Mouse (Mus musculus) lung, postnatal 0 days (tissue): ENCODE data around the gene Mroh8.

Experiments used
- CTCF ChIP-seq: IDR thresholded peaks from 2 replicates; pipeline ENCODE4 v1.5.1; 2016; ENCODE audit warnings: antibody characterized with exemption, mild to moderate bottlenecking
- EP300 ChIP-seq: IDR thresholded peaks from 2 replicates; pipeline ENCODE4 v1.6.1; 2016; ENCODE audit warnings: antibody characterized with exemption, mild to moderate bottlenecking, control low read depth

DNA sequence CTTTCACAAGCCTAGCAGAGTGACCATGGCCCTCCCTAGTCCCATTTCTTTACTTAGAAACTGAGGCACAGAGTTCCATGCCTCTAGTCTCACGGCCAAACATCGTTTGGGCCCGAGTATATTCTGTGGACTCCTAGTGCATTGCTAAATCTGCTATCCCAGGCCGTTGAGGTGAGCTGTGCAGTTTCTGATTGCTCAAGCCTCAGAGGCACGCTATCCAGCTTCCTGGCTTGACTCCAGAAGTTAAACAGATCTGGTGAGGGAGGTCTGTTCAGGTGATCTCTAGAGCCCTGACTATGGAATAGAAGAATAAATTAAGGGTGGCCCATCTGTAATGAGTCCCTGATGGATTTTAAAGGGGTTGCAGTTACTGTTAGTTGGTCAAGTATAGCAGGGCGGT, 37.9 kb upstream of the Mroh8 start:
- TF ChIP-seq CTCF (no peak), EP300 (no peak)
